Mouse (Mus musculus) stomach, embryonic 15.5 days (tissue): ENCODE results near the gene Adgrg2. TPM values are rescaled to one million over a fixed set of nuclear protein-coding genes. Genes with fewer than 3 reads are reported as not detected.
A peak's percentile ranks its signal among the peaks of the same experiment; 100 is the strongest.

Experiments used
- ATAC-seq: fragments of 200-750 bp; cut with Nextera tagmentation; 2 replicates; pipeline ENCODE4 v1.8.0; 2017; ENCODE audit warnings: low read depth, moderate number of reproducible peaks, moderate TSS enrichment; ENCODE audit not compliant: insufficient read depth, low FRiP score
- H3K27ac ChIP-seq: fragments of 300-500 bp; sonication (generic); 2 replicates; pipeline ENCODE4 v1.5.1; 2015; ENCODE audit warnings: mild to moderate bottlenecking, inconsistent platforms
- H3K27me3 ChIP-seq: fragments of 300-500 bp; sonication (generic); replicated peaks from 2 replicates; pipeline ENCODE4 v1.6.1; 2015; ENCODE audit warnings: inconsistent platforms
- H3K36me3 ChIP-seq: fragments of 300-500 bp; sonication (generic); 2 replicates; pipeline ENCODE4 v1.6.1; 2015; ENCODE audit warnings: inconsistent platforms
- H3K4me1 ChIP-seq: fragments of 300-500 bp; sonication (generic); 2 replicates; pipeline ENCODE4 v1.6.1; 2015; ENCODE audit warnings: inconsistent platforms
- H3K4me2 ChIP-seq: fragments of 300-500 bp; sonication (generic); 2 replicates; pipeline ENCODE4 v1.6.1; 2015; ENCODE audit warnings: mild to moderate bottlenecking, inconsistent platforms
- H3K4me3 ChIP-seq: fragments of 300-500 bp; sonication (generic); replicated peaks from 2 replicates; pipeline ENCODE4 v1.5.1; 2015; ENCODE audit warnings: inconsistent platforms
- H3K9ac ChIP-seq: fragments of 300-500 bp; sonication (generic); 2 replicates; pipeline ENCODE4 v1.6.1; 2015; ENCODE audit warnings: inconsistent platforms
- H3K9me3 ChIP-seq: fragments of 300-500 bp; sonication (generic); 2 replicates; pipeline ENCODE4 v1.6.1; 2016; ENCODE audit warnings: inconsistent platforms
- WGBS: fragments of 180-500 bp; shearing (Covaris S2); methylation state at CpG from one replicate; pipeline ENCODE4 v1.1.7; 2015; 5-methylcytosine and 5-hydroxymethylcytosine counted together
- polyA plus RNA-seq: library from polyadenylated mRNA; unstranded; fragments of >200 nt; fragmentation: Nextera tagmentation; extraction: Ambion mirVana; gene quantifications from 2 replicates; pipeline ENCODE4 v1.2.1, GENCODE M21; 2015

The Adgrg2 gene
- polyA plus RNA-seq = 2.8 and 3.7 TPM in 2 replicates

- Histone ChIP-seq H3K9ac (no peak within 1 kb of the TSS), H3K4me3 (peak within 1 kb of the TSS; percentile 48), H3K4me1 (no peaks in the 10 kb centered on the region), H3K27ac (no peak within 1 kb of the TSS), H3K4me2 (peak within 1 kb of the TSS; percentile 69), H3K27me3 (peaks cover 9% of the 10 kb centered on the region; the same call in 1 of the 2 replicates), H3K9me3 (no peaks in the 10 kb centered on the region), H3K36me3 (no peaks in the 10 kb centered on the region)
- WGBS = 10% methylated on average over 19 of the region's 42 CpGs
- peak; percentile 78 for ATAC-seq
These were observed at the start of gene Adgrg2 for GRCm38 (mm10) chrX:160390464-160390956. Gene Adgrg2 (plus strand): TSS chrX:160390690.

DNA sequence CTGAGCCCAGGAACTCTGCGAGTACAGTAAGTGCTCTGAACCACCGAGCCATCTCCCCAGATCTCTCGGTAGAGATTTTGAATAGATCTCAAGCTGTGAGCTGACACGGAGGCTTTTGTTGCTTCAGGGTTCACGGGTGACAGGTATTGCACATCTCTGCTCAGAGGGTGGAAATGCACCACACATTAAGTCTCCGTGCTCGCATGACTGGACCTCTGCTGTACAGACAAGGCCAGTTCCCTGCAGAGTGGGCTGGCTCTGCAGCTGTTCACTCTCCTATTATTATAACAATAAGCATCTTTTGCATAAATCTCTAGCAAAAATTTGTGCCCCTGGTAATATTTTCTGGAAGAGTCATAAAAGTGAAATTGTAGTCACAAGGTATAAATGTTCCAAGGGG lies 39.5 kb upstream of the Adgrg2 start:
- H3K27ac ChIP-seq = no peak overlapping the region
- H3K4me2 ChIP-seq = no peak overlapping the region
- no peak overlapping the region for H3K4me3 ChIP-seq
- WGBS = 74% methylated on average over 7 of the region's 7 CpGs
- H3K27me3 ChIP-seq = no peaks in the 10 kb centered on the region
- no peak for ATAC-seq
- no peaks in the 10 kb centered on the region for H3K4me1 ChIP-seq
- H3K36me3 ChIP-seq = no peaks in the 10 kb centered on the region
- H3K9me3 ChIP-seq = no peaks in the 10 kb centered on the region
- no peak overlapping the region for H3K9ac ChIP-seq

GRCm38 (mm10) chrX:160351967-160352677 lies 38.4 kb upstream of the Adgrg2 start:
- Histone ChIP-seq H3K9ac (no peak overlapping the region), H3K4me2 (no peak overlapping the region), H3K4me1 (no peaks in the 10 kb centered on the region), H3K27me3 (no peaks in the 10 kb centered on the region), H3K4me3 (no peak overlapping the region), H3K27ac (no peak overlapping the region), H3K9me3 (no peaks in the 10 kb centered on the region), H3K36me3 (no peaks in the 10 kb centered on the region)
- 38% methylated on average over 1 of the region's 1 CpGs for WGBS
- no peak for ATAC-seq

DNA sequence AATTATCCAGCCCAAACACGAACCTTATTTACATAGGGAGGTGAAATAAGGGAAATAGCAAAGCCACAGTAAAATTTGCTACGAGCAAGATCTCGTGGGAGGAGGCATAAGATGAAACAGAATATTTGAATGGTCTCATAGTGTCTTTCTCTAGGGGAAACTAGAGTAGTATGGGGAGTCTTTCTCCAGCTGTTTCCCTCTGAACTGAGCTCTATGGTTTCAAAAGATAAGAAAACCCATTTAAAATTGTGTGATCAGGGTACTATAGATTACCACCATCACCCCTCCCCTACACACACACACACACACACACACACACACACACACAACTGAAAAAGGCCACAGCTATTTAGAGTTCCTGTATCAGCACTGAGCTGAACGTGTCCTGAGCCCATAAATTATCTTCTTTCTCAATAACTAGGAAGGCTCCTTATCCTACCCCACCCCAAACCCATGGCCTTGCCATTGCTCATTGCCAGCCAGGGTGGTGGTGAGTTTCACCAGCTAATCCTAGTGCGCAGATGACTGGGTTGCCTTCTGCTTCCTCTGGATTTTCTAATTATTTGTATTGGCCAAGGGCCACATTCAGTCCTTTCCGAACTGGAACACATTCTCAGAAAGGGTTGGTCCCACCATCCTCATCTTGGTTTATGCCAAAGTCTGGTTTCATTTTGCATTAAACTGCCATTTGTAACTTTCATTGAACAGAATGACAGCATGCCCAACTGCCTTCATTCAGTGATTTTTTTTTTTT lies 5.6 kb upstream of the Adgrg2 start:
- Histone ChIP-seq H3K4me1 (no peaks in the 10 kb centered on the region), H3K27me3 (peaks cover 3% of the 10 kb centered on the region; the same call in 1 of the 2 replicates), H3K36me3 (no peaks in the 10 kb centered on the region), H3K4me3 (no peak overlapping the region), H3K9me3 (no peaks in the 10 kb centered on the region), H3K27ac (no peak overlapping the region), H3K9ac (no peak overlapping the region), H3K4me2 (no peak overlapping the region)
- WGBS = 70% methylated on average over 6 of the region's 6 CpGs
- ATAC-seq = no peak

- Histone ChIP-seq H3K4me3 (no peak overlapping the region), H3K27me3 (peaks cover 3% of the 10 kb centered on the region; the same call in 1 of the 2 replicates), H3K4me1 (no peaks in the 10 kb centered on the region), H3K4me2 (no peak overlapping the region), H3K36me3 (no peaks in the 10 kb centered on the region), H3K9me3 (no peaks in the 10 kb centered on the region), H3K27ac (no peak overlapping the region), H3K9ac (no peak overlapping the region)
- no peak for ATAC-seq
- 68% methylated on average over 1 of the region's 1 CpGs for WGBS
These were observed 5.1 kb upstream of the Adgrg2 start for GRCm38 (mm10) chrX:160385502-160385772.

DNA sequence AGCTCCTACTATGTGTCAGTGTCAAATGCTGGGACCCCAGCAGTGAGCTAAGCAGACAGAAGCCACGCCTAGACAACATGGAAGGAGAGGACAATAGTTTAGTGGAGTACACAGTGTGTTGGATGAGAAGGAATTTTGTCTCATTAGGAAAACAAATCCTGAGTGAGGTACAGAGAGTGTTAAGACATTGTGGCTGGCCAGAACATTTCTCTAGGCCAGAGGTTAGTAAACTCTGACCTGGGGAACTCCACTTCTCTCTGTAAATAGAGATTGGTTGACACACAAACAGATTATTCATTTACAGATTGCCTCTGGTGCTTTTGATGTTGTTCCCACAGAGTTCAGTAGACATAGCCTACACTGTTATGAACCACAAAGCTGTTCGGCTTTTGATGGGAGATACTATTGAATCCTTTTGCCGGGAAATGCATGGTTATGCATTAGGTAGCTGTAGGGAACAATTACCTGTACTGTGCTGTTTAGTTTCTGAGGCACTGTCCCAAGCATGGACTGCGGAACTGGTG lies 22.5 kb downstream of the Adgrg2 start:
- Histone ChIP-seq H3K9ac (no peak overlapping the region), H3K4me3 (no peak overlapping the region), H3K4me1 (no peaks in the 10 kb centered on the region), H3K36me3 (no peaks in the 10 kb centered on the region), H3K9me3 (no peaks in the 10 kb centered on the region), H3K27me3 (no peaks in the 10 kb centered on the region), H3K4me2 (no peak overlapping the region), H3K27ac (no peak overlapping the region)
- no peak for ATAC-seq
- 77% methylated on average over 4 of the region's 4 CpGs for WGBS

DNA sequence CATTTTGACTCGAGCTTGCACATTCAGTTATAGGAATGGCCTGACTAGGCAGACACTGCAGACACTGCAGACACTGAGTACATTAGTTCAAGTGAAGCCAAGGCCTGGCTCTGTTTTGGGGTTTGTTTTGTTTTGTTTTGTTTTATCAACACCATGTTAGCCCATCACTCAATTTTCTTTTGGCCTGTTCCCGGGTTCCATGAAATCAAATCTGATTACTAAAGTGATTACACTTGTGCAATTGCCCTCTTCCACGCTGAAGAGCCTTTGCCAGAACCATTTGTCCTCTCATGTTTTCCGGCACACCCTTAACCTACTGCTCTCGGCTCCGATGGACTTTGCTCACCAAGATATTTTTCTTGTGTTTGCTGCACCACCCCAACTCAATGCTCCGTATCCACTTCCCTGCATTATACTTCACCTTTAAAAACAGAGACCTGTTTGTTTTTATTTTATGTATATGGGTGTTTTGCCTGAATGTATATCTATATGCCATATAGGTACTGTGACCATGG lies 23.4 kb downstream of the Adgrg2 start:
- no peak overlapping the region for H3K4me3 ChIP-seq
- H3K27ac ChIP-seq = no peak overlapping the region
- no peak overlapping the region for H3K9ac ChIP-seq
- WGBS = 79% methylated on average over 7 of the region's 7 CpGs
- H3K4me1 ChIP-seq = no peaks in the 10 kb centered on the region
- no peaks in the 10 kb centered on the region for H3K9me3 ChIP-seq
- no peak for ATAC-seq
- H3K27me3 ChIP-seq = no peaks in the 10 kb centered on the region
- no peaks in the 10 kb centered on the region for H3K36me3 ChIP-seq
- no peak overlapping the region for H3K4me2 ChIP-seq

DNA sequence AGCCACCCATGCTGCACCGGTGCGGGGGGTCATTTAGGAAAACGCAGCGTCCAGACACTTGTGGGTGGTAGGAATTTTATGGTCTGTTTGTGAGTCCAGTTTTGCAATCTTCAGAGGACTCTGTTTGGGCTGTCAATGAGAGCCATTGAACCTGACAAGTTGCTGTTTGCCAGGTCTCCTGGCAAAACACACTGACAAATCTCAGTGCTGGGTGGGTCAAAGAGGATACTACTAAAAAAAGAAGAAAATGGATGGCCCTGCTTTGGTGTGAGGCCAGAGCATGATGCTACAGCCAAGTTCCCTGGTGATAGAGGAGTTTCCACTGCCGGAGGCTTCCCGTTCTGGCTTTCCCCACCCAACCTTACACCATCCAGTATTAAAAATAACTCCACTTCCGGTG lies 27.9 kb downstream of the Adgrg2 start:
- Histone ChIP-seq H3K4me3 (no peak overlapping the region), H3K9me3 (no peaks in the 10 kb centered on the region), H3K4me1 (no peaks in the 10 kb centered on the region), H3K27me3 (no peaks in the 10 kb centered on the region), H3K9ac (no peak overlapping the region), H3K36me3 (no peaks in the 10 kb centered on the region), H3K4me2 (no peak overlapping the region), H3K27ac (no peak overlapping the region)
- WGBS = 72% methylated on average over 7 of the region's 7 CpGs
- no peak for ATAC-seq

- Histone ChIP-seq H3K4me2 (no peak overlapping the region), H3K4me3 (no peak overlapping the region), H3K4me1 (no peaks in the 10 kb centered on the region), H3K27me3 (no peaks in the 10 kb centered on the region), H3K36me3 (no peaks in the 10 kb centered on the region), H3K9ac (no peak overlapping the region), H3K9me3 (no peaks in the 10 kb centered on the region), H3K27ac (no peak overlapping the region)
- 69% methylated on average over 1 of the region's 1 CpGs for WGBS
- ATAC-seq = no peak
These were observed 33.2 kb downstream of the Adgrg2 start for GRCm38 (mm10) chrX:160423737-160424136.

GRCm38 (mm10) chrX:160426486-160426885 lies 36.0 kb downstream of the Adgrg2 start:
- H3K4me3 ChIP-seq = no peak overlapping the region
- WGBS = 19% methylated on average over 1 of the region's 1 CpGs
- no peaks in the 10 kb centered on the region for H3K36me3 ChIP-seq
- no peak overlapping the region for H3K27ac ChIP-seq
- H3K9me3 ChIP-seq = no peaks in the 10 kb centered on the region
- no peak; the same call in 1 of the 2 replicates for ATAC-seq
- H3K27me3 ChIP-seq = no peaks in the 10 kb centered on the region
- no peaks in the 10 kb centered on the region for H3K4me1 ChIP-seq
- H3K9ac ChIP-seq = no peak overlapping the region
- H3K4me2 ChIP-seq = no peak overlapping the region

- 63% methylated on average over 1 of the region's 1 CpGs for WGBS
- H3K27me3 ChIP-seq = no peaks in the 10 kb centered on the region
- H3K4me3 ChIP-seq = no peak overlapping the region
- no peak overlapping the region for H3K4me2 ChIP-seq
- ATAC-seq = no peak
- H3K4me1 ChIP-seq = no peaks in the 10 kb centered on the region
- H3K36me3 ChIP-seq = no peaks in the 10 kb centered on the region
- no peak overlapping the region for H3K9ac ChIP-seq
- no peaks in the 10 kb centered on the region for H3K9me3 ChIP-seq
- H3K27ac ChIP-seq = no peak overlapping the region
These were observed 36.4 kb downstream of the Adgrg2 start for GRCm38 (mm10) chrX:160426930-160427329.

- H3K4me2 ChIP-seq = no peak overlapping the region
- H3K27me3 ChIP-seq = no peaks in the 10 kb centered on the region
- no peaks in the 10 kb centered on the region for H3K36me3 ChIP-seq
- no peak overlapping the region for H3K4me3 ChIP-seq
- no peaks in the 10 kb centered on the region for H3K4me1 ChIP-seq
- no peak overlapping the region for H3K27ac ChIP-seq
- no peaks in the 10 kb centered on the region for H3K9me3 ChIP-seq
- ATAC-seq = no peak
- no peak overlapping the region for H3K9ac ChIP-seq
- WGBS = 80% methylated on average over 7 of the region's 7 CpGs
These were observed 41.7 kb downstream of the Adgrg2 start for GRCm38 (mm10) chrX:160432192-160432591.
